Mouse (Mus musculus) testis, adult 2 months (tissue): ENCODE measurements around the gene Sclt1. TPM values are rescaled to one million over a fixed set of nuclear protein-coding genes. Genes with fewer than 3 reads are reported as not detected.

ENCODE experiments used
- H3K27ac ChIP-seq: fragments of 200-500 bp; 2 replicates; pipeline ENCODE4 v1.5.1; 2012; ENCODE audit warnings: low read depth, low read length; ENCODE audit not compliant: control insufficient read depth, insufficient read depth
- H3K27me3 ChIP-seq: fragments of 200-500 bp; 2 replicates; pipeline ENCODE4 v1.6.1; 2012; ENCODE audit warnings: mild to moderate bottlenecking, low read length, moderate library complexity; ENCODE audit not compliant: control insufficient read depth, insufficient read depth
- H3K36me3 ChIP-seq: fragments of 200-500 bp; 2 replicates; pipeline ENCODE4 v1.6.1; 2012; ENCODE audit warnings: mild to moderate bottlenecking, low read length; ENCODE audit not compliant: control insufficient read depth, insufficient read depth
- H3K4me1 ChIP-seq: fragments of 200-500 bp; 2 replicates; pipeline ENCODE4 v1.6.1; 2012; ENCODE audit warnings: low read length; ENCODE audit not compliant: control insufficient read depth, insufficient read depth
- H3K4me3 ChIP-seq: fragments of 200-500 bp; 2 replicates; pipeline ENCODE4 v1.5.1; 2012; ENCODE audit warnings: low read depth, mild to moderate bottlenecking, low read length, moderate library complexity, mixed read lengths; ENCODE audit not compliant: control insufficient read depth
- CTCF ChIP-seq: fragments of 200-500 bp; IDR thresholded peaks from 2 replicates; pipeline ENCODE4 v1.5.1; 2012; ENCODE audit warnings: low read depth, mild to moderate bottlenecking, inconsistent platforms, low read length, moderate library complexity; ENCODE audit not compliant: control insufficient read depth, insufficient read depth, insufficient replicate concordance
- POLR2A ChIP-seq: fragments of 200-500 bp; IDR thresholded peaks from 2 replicates; pipeline ENCODE4 v1.6.1; 2012; ENCODE audit warnings: low read depth, mild to moderate bottlenecking, inconsistent platforms, low read length, moderate library complexity; ENCODE audit not compliant: control insufficient read depth
- polyA plus RNA-seq: library from polyadenylated mRNA; depleted of rRNA; stranded (reverse); fragments of >200 nt; gene quantifications from 2 replicates; pipeline ENCODE4 v1.2.3, GENCODE M21; 2012

Gene Sclt1
- polyA plus RNA-seq, 1 experiment, result 50.1 TPM

GRCm38 (mm10) chr3:41598412-41598811, 143.9 kb downstream of the Sclt1 start:
- H3K36me3 ChIP-seq, result no peaks in the 10 kb centered on the region
- no peak for TF ChIP-seq CTCF
- TF ChIP-seq POLR2A, result no peak
- no peaks in the 10 kb centered on the region for H3K4me1 ChIP-seq
- no peaks in the 10 kb centered on the region for H3K27me3 ChIP-seq
- H3K4me3 ChIP-seq, result no peak overlapping the region
- no peak overlapping the region for H3K27ac ChIP-seq

GRCm38 (mm10) chr3:41597036-41597435, 145.3 kb downstream of the Sclt1 start:
- H3K27me3 ChIP-seq, result no peaks in the 10 kb centered on the region
- no peak overlapping the region for H3K4me3 ChIP-seq
- TF ChIP-seq POLR2A, result no peak
- no peak for TF ChIP-seq CTCF
- H3K27ac ChIP-seq, result no peak overlapping the region
- H3K36me3 ChIP-seq, result no peaks in the 10 kb centered on the region
- no peaks in the 10 kb centered on the region for H3K4me1 ChIP-seq

GRCm38 (mm10) chr3:41595010-41595409, 147.3 kb downstream of the Sclt1 start:
- H3K27ac ChIP-seq, result no peak overlapping the region
- no peaks in the 10 kb centered on the region for H3K27me3 ChIP-seq
- no peaks in the 10 kb centered on the region for H3K4me1 ChIP-seq
- no peak for TF ChIP-seq CTCF
- TF ChIP-seq POLR2A, result no peak
- H3K36me3 ChIP-seq, result no peaks in the 10 kb centered on the region
- H3K4me3 ChIP-seq, result no peak overlapping the region

GRCm38 (mm10) chr3:41594097-41594879, 148.0 kb downstream of the Sclt1 start:
- Histone ChIP-seq H3K27me3 (no peaks in the 10 kb centered on the region), H3K4me3 (no peak overlapping the region), H3K36me3 (no peaks in the 10 kb centered on the region), H3K27ac (no peak overlapping the region), H3K4me1 (no peaks in the 10 kb centered on the region)
- TF ChIP-seq CTCF (no peak), POLR2A (no peak)

GRCm38 (mm10) chr3:41592805-41593204, 149.5 kb downstream of the Sclt1 start:
- no peaks in the 10 kb centered on the region; the same call in 1 of the 2 replicates for H3K4me1 ChIP-seq
- H3K4me3 ChIP-seq, result no peak overlapping the region
- no peaks in the 10 kb centered on the region for H3K27me3 ChIP-seq
- H3K36me3 ChIP-seq, result no peaks in the 10 kb centered on the region
- TF ChIP-seq CTCF, result no peak
- no peak overlapping the region for H3K27ac ChIP-seq

- H3K4me3 ChIP-seq, result no peak overlapping the region
- H3K4me1 ChIP-seq, result no peaks in the 10 kb centered on the region; the same call in 1 of the 2 replicates
- TF ChIP-seq CTCF, result no peak
- TF ChIP-seq POLR2A, result no peak
- no peaks in the 10 kb centered on the region for H3K27me3 ChIP-seq
- no peak overlapping the region for H3K27ac ChIP-seq
- no peaks in the 10 kb centered on the region for H3K36me3 ChIP-seq
These were observed 150.6 kb downstream of the Sclt1 start for GRCm38 (mm10) chr3:41591651-41592170.

- H3K4me1 ChIP-seq, result no peaks in the 10 kb centered on the region; the same call in 1 of the 2 replicates
- H3K36me3 ChIP-seq, result no peaks in the 10 kb centered on the region
- TF ChIP-seq POLR2A (no peak), CTCF (no peak)
- H3K4me3 ChIP-seq, result no peak overlapping the region
- no peaks in the 10 kb centered on the region for H3K27me3 ChIP-seq
- H3K27ac ChIP-seq, result no peak overlapping the region
These were observed 151.4 kb downstream of the Sclt1 start for GRCm38 (mm10) chr3:41590695-41591559.
